Mouse (Mus musculus): ENCODE measurements around the gene Disp1.

DNA sequence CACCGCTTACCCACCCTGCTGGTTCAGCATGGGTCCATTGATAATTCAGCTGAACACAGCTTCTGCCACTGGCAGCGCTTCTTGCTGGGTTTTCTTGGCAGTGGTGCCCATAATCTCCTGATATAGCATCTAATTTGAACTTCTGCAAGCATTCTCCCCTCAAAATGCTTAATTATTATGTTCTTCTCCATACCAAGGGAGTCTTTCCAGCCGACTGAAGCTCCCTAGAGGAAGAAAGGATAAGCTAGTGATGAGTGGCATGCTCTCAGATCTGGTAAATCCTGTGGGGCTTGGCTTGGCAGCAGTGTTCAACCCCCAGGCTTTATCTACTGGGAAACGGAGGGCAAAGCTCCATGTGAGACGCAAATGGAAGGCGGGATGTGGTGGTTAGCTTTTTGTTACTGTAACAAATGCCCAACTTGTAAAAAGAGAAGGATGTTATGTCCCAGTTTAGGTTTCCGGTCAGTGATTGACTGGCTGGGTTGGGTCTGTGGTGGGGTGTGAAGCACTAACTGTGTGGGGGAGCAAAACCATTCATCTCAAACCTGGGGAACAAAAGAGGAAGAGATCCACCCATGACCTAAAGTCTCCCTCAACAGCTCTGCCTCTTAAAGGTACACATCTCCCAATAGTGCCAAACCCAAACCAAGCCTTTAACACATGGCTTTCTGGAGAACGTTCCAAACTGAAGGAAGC is 151.2 kb downstream of the Disp1 start:
- TF ChIP-seq TAL1 (IDR thresholded peaks at IDR 0.05; ENCODE audit: low read length): no peak
- no peak for TF ChIP-seq GATA1 (IDR thresholded peaks at IDR 0.05; ENCODE audit: low read length)
